Mouse (Mus musculus) E14TG2a.4 (cell line): ENCODE results near the gene Ctrl.

ENCODE experiments used
- CTCF ChIP-seq: conservative IDR thresholded peaks from 2 replicates; pipeline ENCODE4 v1.5.1; 2014; ENCODE audit warnings: low read length
- NANOG ChIP-seq: IDR thresholded peaks from 2 replicates; pipeline ENCODE4 v1.6.1; 2014; ENCODE audit warnings: borderline replicate concordance, low read length, mixed read lengths

GRCm38 (mm10) chr8:105938306-105938669 lies 4.6 kb upstream of the Ctrl start, which contains the start of gene Psmb10:
- TF ChIP-seq CTCF (no peak), NANOG (no peak)
